Mouse (Mus musculus) CD8-positive naive resting alpha-beta T cell, adult 2 months (primary cell): ENCODE measurements around the gene Agmat.

Experiments used
- DNase-seq, 2 experiments: peaks; one replicate each; pipeline ENCODE4 v3.0.0; 2022; ENCODE audit warnings: low read depth in 2 of 2, low spot score in 2 of 2

Gene Agmat

DNA sequence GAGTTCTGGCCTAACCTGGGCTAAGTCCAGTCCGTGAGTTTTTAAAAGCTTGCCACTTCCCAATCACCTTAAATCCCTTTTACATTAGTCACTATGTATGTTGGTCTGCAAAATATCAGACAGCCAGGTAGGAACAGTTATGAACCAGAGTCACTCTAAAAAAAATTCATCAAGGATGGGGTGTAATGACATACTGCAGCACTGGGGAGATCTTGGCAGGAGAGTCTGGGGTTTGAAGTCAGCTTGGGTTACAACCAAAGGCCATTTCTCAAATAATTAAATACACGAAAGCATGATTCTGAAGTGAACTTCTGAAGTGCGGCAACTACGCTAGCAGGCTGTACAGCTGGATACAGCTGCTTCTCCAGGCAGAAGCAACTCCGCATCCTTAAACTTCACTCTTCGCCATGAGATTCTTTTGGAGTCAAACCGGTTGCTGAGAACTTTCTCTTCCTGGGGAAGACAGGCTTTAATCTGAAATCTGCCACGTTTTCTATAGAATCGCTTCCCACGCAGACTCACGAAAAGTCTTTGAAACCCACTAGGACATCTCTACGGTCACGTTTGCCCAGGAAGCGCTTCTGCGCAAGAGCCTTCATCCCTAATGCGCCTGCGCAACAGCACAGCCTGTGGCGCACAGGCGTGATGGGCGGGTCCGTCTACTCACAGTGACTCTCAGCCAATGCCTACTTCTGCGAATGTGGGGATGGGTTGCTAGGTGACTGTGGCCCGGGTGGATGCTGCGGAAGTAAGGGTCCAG is 11.8 kb upstream of the Agmat start:
- DNase-seq, result peak; percentile 76 to 81

DNA sequence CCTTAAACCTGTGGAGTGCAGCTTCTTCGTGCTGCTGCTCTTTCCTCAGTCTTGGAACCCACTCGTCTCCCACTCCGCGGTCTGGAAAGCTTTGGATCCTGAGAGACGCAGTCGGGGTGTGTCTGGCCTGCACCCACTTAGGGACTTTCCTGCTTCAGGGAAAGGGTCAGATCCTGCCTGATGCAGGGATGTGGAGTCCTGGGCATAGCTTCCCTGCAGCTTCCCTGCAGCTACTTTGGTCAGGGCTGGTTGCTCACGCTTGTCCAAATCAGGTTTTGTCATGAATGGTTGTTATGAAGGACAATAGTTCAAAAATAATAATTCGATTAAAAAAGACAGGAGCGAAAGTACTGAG is 11.3 kb upstream of the Agmat start:
- no peak for DNase-seq

DNA sequence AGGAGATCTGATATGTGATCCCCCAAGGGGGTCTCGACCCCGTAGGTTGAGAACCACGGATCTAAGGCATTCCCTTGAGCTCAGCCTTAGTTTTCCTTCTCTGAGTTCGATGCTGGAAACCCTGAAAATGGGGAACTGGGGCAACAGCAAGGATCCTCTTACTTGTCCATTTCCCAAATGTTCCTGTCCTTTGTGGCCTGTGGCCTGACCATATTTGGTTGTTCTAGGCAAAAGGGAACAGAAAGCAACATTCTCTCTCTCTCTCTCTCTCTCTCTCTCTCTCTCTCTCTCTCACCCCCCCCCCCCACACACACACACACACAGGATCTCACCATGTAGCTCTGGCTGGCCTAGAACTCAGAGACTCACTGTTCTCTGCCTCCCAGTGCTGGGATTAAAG is 9.6 kb upstream of the Agmat start:
- DNase-seq, result no peak

DNA sequence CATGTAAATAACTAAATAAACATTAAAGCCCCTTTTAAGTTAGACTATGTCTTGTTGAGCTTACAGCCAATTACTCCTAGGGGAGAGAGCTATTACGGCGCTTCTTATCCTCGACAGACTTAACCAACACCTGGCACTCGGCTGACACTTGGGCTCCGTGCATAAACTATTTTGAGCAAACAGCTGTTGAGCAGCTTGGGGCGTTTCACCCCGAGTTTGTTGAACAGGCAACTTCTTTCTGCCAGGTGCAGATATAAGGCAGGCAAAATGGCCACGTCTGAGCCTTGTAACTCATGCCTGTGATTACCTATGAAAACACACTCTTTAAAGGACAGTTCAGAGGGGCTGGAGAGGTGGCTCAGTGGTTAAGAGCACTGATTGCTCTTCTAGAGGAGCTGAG is 8.5 kb upstream of the Agmat start:
- no peak for DNase-seq

DNA sequence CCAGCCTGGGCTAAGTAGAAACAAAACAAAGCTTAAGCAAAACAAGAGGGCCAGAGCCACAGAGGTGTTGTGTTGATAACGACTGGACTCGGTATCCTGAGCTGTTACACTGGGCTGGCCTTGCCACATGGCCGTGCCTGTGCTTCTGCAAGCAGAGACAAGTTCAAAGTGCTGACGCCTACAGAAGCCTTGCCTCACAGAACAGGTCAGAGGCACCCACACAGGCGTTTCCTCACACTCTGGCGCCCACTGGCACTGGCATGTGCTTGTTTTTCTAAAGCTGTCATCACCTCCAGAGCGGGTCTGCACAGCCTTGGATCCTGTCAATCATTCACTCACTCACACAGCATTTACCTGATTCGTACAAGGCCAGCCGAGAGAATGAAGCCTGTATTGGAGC is 4.6 kb upstream of the Agmat start:
- DNase-seq, result no peak

DNA sequence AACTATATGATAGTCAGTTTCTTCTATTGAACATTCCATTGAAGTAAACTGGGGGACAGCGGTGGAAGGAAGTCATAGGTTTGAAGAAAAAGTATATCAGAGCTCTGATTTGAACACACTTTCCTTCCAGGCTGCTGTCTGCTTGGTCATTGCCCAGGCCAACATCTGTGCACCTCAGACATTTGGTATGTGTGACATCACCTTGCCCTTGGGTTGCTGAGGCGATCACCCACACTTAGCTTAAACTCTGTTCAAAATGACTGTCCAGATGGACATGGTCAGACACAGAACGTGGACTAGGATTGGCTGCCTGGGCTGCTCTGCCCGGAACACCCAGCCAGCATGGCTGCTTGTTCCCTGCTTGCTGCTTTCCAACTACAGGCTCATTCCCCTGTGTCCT is 4.1 kb upstream of the Agmat start:
- no peak for DNase-seq

DNA sequence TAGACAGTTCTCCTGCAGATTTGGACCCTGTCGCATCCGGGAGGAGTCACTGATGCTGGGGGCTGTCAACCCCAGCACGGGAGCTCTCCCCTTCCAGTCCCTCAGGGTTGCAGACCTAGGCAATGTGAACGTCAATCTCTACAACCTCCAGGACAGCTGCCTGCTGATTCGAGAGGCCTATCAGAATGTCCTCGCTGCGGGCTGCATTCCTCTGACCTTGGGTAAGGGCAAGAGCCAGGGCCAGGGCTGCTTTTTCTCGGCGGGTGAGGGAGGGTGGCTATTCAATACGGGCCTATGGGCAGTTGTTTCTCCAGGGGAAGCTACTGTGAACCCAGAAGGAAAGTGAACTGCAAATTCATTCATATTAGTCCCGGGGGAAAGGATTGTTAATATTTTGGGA is 3.1 kb downstream of the Agmat start:
- DNase-seq, result no peak

DNA sequence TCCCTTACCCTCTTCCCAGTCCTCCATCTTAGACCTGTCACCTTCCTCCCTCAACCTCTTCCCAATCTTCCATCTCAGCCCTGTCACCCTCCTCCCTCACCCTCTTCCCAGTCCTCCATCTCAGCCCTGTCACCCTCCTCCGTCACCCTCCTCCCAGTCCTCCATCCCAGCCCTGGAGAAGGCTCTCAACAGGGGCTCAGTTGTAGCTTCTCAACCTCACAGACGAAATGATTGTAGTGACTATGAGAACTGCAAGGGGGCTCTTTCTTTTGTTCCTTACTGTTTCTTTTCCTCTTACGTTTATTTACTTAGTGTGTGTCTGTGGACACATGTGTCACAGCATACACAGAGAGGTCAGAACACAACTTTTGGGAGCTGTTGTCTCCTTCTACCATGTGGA is 4.4 kb downstream of the Agmat start:
- DNase-seq, result no peak

DNA sequence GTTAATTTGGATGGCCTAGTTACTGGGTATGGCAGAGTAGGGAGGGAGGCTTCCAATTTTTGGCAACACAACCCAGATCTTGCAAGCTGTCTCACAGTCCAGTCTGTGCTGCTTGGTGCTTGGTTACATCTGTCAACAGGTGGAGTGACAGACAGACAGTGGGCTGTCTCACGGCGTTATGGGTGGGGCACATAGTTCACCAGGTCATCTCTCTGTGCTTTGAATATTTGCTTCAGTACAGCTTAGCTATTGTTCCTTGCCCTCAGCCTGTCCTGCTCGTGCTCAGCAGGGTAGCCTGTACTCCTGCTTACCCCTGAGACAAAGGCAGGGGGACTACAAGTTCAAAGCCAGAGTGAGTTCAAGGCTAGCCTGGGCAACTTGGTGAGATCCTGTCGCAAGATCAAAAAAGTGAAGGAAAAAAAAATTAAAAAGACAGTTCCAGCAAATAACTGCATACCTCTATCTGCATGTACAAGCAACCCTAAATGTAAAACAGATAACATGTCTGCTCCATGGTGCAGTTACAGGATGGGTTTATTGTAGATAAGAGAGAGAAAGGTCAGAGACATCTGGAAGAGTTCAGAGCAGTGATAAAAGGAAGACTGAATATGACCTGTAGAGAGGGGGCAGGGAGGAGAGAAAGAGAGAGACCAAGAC is 5.1 kb downstream of the Agmat start:
- no peak for DNase-seq

DNA sequence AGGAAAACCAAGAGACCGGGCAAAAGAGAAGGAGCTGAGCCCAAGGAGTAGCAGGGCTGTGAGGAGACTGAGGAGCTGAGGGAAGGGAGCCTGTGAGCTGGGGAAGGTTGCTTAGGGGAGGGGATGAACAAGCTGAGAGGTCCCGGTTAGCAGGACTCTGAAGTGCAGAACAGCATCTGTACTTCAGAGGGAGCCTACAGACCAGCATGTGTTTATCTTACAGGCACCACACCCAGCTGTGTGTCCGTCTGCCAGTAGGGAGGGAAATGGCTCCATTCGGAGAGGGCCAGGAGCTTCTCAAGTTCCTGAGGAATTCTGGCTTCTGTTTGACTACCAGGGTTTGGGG is 5.6 kb downstream of the Agmat start:
- no peak for DNase-seq

DNA sequence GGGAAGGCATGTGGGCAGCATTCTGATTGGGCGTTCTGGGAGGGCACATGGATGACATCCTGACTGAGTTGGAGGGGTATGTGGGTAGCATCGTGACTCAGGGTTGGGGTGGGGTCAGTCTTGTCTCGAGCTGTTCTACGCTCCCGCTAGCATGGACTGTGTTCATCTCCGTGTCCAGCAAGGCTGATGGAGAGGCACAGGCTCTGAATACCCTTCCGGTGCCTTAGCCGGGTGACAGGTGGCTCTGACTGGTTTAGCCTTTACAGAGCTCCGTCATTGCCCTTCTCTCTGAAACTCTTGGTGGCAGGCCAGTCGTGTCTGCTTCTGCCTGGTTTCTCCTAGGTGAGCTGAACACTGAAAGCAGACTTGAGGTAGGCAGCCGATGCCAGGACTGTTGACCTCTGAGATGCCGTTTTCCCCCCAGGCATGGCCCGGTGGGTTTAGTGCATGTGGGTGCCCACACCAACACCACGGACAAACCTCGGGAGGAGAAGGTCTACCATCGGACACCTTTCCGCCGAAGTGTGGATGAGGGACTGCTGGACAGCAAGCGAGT is 9.0 kb downstream of the Agmat start:
- DNase-seq, result no peak

DNA sequence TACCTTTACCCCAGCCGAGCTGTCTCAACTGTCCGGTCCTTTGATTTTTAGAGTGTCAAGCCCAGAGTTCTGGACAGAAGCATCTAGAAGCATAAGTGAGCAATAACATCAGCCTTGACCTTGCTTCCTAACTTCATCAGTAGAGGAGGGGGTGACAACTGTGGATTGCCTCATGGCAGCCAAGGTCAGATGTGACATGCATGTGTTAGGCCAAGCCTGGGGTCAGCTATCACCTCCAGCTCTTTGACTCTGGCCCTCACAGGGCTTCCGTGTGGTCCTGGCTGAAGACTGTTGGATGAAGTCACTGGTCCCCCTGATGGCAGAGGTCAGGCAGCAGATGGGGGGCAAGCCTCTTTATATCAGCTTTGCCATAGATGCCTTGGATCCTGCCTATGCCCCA is 10.7 kb downstream of the Agmat start:
- DNase-seq, result no peak

DNA sequence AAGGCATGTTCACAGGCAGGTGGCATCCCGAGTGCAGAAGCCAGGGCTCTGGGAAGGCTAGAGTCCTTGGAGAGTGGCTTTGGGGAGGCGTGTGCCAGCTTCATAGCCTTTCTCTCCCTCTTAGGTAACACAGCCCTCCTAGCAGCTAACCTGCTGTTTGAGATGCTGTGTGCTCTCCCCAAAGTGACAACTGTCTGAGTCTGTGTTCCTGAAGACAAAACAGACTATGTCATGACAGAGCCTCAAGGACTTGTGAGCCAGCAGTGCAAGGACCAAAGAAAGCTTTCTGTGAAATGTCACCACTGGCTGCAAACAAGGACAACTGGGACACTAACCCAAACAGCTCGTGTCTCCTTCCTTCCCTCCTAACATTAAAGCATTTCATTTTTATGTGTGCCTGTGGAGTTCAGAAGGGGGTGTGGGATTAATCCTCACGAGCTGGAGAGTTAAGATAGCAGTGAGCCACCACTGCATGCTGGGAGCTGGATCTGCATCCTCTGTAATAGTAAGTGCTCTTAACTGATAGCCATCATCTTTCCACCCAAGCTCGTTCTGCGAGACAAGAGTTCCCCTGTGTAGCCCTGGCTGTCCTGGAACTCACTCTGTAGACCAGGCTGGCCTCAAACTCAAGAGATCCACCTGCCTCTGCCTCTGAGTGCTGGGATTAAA is 12.5 kb downstream of the Agmat start:
- DNase-seq, result no peak

DNA sequence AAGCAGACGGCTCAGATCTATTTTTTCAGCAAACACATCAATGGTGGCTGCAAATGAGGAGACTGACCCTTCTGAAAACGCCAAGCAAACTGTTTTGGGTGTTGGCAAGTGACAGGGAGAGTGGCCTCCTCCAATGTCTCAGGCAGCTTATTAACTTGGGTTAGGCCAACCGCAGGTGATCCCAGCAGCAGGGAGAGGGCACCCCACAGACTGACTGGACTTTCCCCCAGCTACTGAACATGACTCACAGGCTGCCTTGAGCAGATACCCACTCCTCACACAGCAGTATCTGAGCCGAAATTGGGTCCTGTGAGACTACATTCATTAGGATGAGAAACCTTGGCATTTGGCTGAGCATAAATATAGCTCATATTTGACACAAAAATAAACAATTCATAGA is 14.5 kb downstream of the Agmat start:
- DNase-seq, result no peak

DNA sequence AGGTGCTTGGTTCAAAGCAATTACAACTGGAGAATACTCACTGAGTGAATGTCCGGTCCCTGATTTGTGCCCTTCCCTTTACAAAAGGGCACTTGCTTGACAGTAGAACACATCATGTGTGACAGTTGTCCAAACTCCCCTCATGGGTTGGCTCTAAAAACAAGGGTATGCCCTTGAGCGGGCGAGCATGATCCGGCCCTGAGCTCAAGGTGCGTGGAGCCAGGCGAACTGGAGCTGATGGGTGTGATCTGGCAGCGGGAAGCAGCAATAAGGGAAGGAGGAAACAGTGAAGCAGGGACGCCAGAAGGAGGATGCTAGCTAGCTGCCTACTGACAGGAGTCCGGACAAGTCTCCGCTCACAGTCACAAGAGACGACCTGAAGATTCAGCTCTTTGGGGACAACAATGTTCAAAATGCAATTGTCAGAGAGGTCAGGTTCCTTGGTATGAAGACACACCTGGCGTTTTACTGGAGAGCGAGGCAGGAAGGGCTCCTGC is 15.7 kb downstream of the Agmat start:
- no peak for DNase-seq

DNA sequence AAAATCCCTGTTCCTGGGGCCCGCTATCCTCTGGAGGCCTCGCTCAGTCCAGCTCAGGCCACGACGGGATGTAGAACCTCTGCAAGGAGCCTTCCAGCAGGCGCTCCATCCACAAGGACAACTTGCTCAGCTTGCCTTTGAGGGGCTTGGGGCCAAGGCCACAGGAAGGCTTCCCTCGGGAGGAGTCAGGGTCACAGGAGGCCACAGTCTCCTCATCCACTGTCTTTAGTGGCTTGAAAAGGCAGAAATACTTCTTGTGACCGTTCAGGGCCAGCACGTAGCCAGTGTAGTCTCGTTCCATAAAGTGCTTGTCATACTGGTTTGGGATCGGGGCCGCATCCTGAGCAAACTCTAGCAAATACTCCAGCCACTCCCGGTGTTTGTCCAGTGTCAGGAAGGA is 17.0 kb downstream of the Agmat start:
- DNase-seq, result no peak

DNA sequence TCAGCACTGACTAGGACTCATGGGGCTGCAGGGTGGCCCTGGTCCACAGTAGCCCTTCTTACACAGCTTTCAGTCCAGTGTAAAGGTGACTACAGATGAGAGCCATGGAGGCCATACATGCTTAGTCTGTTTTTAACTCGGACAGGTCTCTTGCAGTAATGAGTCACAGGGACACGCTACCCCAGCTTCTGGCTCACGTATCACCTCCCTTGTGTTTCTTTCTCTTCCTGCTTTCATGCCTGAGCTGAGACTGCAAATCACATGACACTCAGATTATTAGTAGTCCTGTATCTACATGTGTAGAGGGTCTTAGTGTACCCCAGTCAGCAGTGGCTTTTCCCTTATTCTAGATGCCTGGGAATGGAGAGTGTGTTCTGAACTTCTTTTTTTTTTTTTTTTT is 18.5 kb downstream of the Agmat start:
- DNase-seq, result no peak

DNA sequence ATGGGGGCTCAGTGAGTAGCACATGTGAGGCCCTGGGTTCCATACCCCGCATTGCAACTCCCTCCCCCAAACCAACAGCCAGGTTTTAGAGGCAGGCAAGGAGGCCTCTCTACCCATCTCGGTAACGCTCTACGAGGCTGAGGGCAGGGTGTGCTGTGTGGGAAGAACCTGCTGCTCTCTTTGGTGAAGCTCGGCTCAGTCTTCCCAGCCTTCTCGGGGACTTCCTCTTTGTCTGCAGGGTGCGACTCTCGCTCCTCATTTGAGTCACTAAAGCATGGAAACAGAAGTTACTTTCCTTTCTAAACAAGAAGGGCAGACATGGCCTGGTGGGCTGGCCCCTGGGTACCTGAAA is 19.8 kb downstream of the Agmat start:
- DNase-seq, result no peak

DNA sequence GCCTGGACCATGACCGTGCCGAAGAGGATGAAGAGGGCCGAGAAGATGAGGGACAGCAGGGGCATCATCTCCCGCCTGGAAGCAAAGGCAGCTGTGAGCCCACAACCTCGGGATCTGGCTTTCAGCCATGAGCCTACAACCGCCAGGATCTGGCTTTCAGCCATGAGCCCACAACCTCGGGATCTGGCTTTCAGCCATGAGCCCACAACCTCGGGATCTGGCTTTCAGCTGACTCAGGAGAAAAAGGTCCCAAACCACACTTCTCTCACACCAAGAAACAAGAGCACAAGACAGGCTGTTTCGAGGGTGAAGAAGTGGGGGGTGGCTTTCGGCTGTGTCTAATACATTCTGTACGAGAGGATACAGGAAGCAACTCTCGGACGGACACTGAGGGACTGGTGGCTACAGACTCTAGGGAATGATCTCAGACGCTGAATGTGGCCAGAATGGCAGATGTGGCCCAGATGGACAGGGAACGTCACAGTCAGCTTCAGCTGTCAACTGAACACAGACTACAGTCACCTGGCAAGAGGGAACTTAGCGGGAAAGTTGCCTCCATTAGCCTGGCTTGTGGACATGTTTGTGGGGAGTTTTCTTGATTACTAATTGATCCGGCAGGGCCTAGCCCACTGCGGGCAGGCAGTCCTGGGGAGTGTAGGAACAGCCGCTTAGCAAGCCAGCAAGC is 20.3 kb downstream of the Agmat start:
- no peak for DNase-seq

DNA sequence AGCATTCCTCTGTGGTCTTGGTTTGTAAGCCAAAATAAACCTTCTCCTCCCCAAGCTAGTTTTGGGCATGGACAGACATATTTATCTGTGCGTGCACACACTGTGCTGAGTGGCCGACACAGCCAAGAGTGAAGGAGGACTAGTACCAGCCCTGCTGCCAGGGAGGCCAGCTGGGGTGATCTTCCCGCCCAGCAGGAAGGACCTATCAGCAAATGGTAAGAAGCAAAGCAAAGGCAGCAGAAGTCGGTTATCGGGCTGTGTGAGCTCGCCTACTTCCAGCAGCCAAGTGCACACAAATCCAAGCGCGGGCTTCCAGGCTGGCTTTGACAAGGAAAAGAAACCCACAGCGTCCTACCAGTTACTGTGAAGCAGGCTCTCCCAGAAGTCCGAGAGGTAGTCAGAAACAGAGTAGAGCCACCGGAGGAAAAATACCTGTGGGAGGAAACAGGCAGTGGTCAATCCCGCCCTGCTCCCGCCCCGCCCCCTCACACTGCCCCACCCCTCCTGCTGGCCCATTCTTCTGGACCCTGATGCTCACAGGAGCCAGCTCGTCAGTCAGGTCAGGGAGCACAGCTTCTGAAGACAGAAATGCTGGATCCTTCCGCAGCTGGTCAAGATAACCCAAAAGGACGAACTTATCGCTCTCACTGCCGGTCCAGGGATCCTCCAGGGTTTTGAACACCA is 21.0 kb downstream of the Agmat start:
- DNase-seq, result no peak

DNA sequence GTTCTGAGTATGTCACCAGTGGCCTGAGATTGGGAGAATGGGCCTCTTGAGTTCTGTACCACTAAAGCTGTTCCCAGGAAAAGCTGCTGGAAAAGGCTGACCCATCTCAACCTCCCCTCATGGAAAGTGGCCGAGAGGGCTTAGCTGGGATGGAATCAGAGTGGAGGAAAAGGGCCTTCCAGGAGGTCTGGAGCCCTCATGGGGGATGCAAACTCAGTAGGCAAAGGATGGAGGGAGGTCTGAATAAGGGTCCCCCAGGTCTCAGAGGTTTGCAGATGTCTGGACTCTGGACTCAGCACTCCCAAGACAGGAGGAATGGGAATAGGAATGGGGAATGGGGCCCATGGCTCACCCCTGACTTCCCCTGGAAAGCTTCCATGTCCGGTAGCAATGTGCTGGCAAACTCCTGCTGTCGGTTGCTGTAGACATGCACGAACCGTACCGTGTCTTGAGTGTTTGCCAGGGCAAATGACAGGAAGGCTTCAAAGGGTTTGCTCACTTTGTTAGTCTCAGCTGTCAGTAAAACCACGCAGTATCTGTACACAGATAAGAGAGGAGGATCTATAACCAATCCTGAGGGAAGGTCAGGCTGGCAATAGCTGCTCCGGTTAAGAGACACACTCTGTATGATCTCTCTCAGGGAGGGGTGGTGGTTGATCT is 23.2 kb downstream of the Agmat start:
- DNase-seq, result no peak
